Mouse (Mus musculus): Measurements from ENCODE around the gene Mphosph10.

GRCm38 (mm10) chr7:64373147-64373829, 18.8 kb downstream of the Mphosph10 start:
- TF ChIP-seq CTCF (IDR thresholded peaks at IDR 0.05; ENCODE audit: low read depth, low read length): no peak
- no peak for TF ChIP-seq POLR2A (IDR thresholded peaks at IDR 0.05; ENCODE audit: extremely low read depth, insufficient read depth, low read length)
